Mouse (Mus musculus) ES-E14 (cell line): Measurements from ENCODE around the gene Hdac9. TPM values are rescaled to one million over a fixed set of nuclear protein-coding genes. Genes with fewer than 3 reads are reported as not detected.

Experiments
- DNase-seq: peaks from one replicate; pipeline ENCODE4 v3.0.0-alpha.2; 2013; ENCODE audit warnings: low read depth, low spot score
- H3K27ac ChIP-seq: 2 replicates; pipeline ENCODE4 v1.5.1; 2012; ENCODE audit warnings: low read depth, mild to moderate bottlenecking, low read length, moderate library complexity, mixed read lengths; ENCODE audit not compliant: poor library complexity, insufficient read depth, severe bottlenecking
- H3K36me3 ChIP-seq: 2 replicates; pipeline ENCODE4 v1.6.1; 2012; ENCODE audit warnings: mild to moderate bottlenecking, low read length, moderate library complexity, mixed read lengths; ENCODE audit not compliant: control insufficient read depth, poor library complexity, insufficient read depth, severe bottlenecking
- H3K4me1 ChIP-seq, 2 experiments: fragments of 150-350 bp in 1 of 2; sonication (generic) in 1 of 2; 2 replicates each; pipeline ENCODE4 v1.6.1; 2012; ENCODE audit warnings: low read length in 2 of 2, mild to moderate bottlenecking in 1 of 2, mixed read lengths in 1 of 2; ENCODE audit not compliant: control insufficient read depth in 2 of 2, insufficient read depth in 2 of 2, poor library complexity in 1 of 2
- H3K4me3 ChIP-seq, 2 experiments: fragments of 150-350 bp in 1 of 2; sonication (generic) in 1 of 2; 2 replicates each; pipeline ENCODE4 v1.5.1; 2012; ENCODE audit warnings: low read length in 2 of 2, low read depth in 1 of 2, mild to moderate bottlenecking in 1 of 2, mixed read lengths in 1 of 2; ENCODE audit not compliant: insufficient read depth in 1 of 2, poor library complexity in 1 of 2, severe bottlenecking in 1 of 2
- H3K9ac ChIP-seq: 2 replicates; pipeline ENCODE4 v1.6.1; 2012; ENCODE audit warnings: low read depth, mild to moderate bottlenecking, low read length, mixed read lengths; ENCODE audit not compliant: poor library complexity, insufficient read depth, severe bottlenecking
- H3K9me3 ChIP-seq: fragments of 150-350 bp; sonication (generic); 2 replicates; pipeline ENCODE4 v1.6.1; 2012; ENCODE audit warnings: low read depth, mild to moderate bottlenecking, low read length; ENCODE audit not compliant: control insufficient read depth, insufficient read depth
- CHD2 ChIP-seq: IDR thresholded peaks from 2 replicates; pipeline ENCODE4 v1.6.1; 2014; ENCODE audit warnings: mild to moderate bottlenecking, low read depth, low read length, inconsistent platforms
- HCFC1 ChIP-seq: IDR thresholded peaks from 2 replicates; pipeline ENCODE4 v1.6.1; 2012; ENCODE audit warnings: low read length, inconsistent platforms, borderline replicate concordance; ENCODE audit not compliant: insufficient read depth
- MAFK ChIP-seq: IDR thresholded peaks from 2 replicates; pipeline ENCODE4 v1.6.1; 2014; ENCODE audit warnings: mild to moderate bottlenecking, low read depth, low read length, inconsistent platforms; ENCODE audit not compliant: insufficient read depth
- ZC3H11A ChIP-seq: IDR thresholded peaks from 2 replicates; pipeline ENCODE4 v1.6.1; 2012; ENCODE audit warnings: low read depth, mild to moderate bottlenecking, inconsistent platforms, low read length, borderline replicate concordance
- ZNF384 ChIP-seq: IDR thresholded peaks from 2 replicates; pipeline ENCODE4 v1.6.1; 2012; ENCODE audit warnings: low read depth, low read length, inconsistent platforms
- in situ Hi-C, 2 experiments: fragments of 600-800 bp; cut with MboI; formaldehyde crosslinking; loops; one replicate each; pipeline ENCODE4 v1.15.1; 2025; ENCODE audit warnings: low sequenced_read_pairs in 2 of 2, inconsistent platforms in 1 of 2; ENCODE audit not compliant: unreplicated experiment in 2 of 2
- total RNA-seq: library from RNA; depleted of rRNA; stranded (reverse); fragments of 300-350 nt; gene quantifications from 2 replicates; pipeline ENCODE4 v1.2.3, GENCODE M21; 2012

The Hdac9 gene
- total RNA-seq, 1 experiment, result 0.58 TPM

GRCm38 (mm10) chr12:34619101-34619500 lies 297.8 kb downstream of the Hdac9 start:
- Histone ChIP-seq H3K4me3 (no peak overlapping the region), H3K36me3 (no peaks in the 10 kb centered on the region), H3K27ac (no peak overlapping the region), H3K4me1 (no peaks in the 10 kb centered on the region), H3K9ac (no peak overlapping the region), H3K9me3 (no peaks in the 10 kb centered on the region)
- TF ChIP-seq ZNF384, result no peak
- TF ChIP-seq MAFK, result no peak
- no peak for TF ChIP-seq HCFC1
- no peak for TF ChIP-seq ZC3H11A
- TF ChIP-seq CHD2, result no peak
- no peak for DNase-seq
- in situ Hi-C loops, result no loop called here

DNA sequence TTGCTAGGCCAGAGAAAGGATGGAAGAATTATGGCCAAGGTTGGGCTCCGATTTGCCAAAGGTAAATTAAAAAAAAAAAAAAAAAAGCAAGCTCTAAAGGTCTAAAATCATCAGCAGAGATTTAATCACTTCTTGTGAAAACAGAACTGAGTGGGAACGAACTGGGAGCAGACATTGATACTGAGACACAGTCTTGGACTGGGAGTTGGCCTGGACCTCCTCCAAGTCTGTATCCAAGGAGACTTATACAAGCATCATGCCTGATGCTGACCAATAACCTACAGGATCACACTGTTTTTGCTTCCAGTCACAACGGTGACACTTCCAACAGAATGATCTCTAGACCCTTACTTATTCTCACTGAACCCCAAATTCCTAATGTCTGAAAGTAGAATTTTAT lies 298.6 kb downstream of the Hdac9 start:
- no peaks in the 10 kb centered on the region for H3K36me3 ChIP-seq
- no peak overlapping the region for H3K27ac ChIP-seq
- DNase-seq, result no peak
- no peak overlapping the region for H3K9ac ChIP-seq
- H3K4me1 ChIP-seq, result no peaks in the 10 kb centered on the region
- H3K9me3 ChIP-seq, result no peaks in the 10 kb centered on the region
- in situ Hi-C loops, result no loop called here
- TF ChIP-seq ZNF384, result no peak
- TF ChIP-seq CHD2, result no peak
- TF ChIP-seq MAFK, result no peak
- no peak for TF ChIP-seq HCFC1
- TF ChIP-seq ZC3H11A, result no peak
- H3K4me3 ChIP-seq, result no peak overlapping the region

DNA sequence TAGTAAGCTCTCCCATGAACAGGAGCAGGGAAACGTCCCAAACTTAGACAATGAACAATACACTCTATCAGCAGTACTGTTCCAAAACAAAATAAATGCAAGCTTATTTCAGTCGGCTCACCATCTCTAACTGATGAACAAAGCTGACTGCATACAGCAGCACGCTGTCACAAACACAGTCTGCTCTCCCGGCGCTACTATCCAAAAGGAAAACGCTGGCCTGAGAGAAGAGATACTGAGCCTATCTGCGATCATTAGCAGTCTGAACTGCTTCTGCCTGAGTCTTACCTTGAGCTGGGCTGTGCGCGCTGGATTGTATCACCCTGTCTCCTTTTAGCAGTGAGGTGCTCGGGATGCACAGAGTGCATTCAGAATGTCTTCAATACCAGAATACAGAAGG lies 299.1 kb downstream of the Hdac9 start:
- H3K4me1 ChIP-seq, result no peaks in the 10 kb centered on the region
- no peak overlapping the region for H3K9ac ChIP-seq
- in situ Hi-C loops, result no loop called here
- no peak overlapping the region for H3K27ac ChIP-seq
- no peak for TF ChIP-seq ZC3H11A
- no peak for TF ChIP-seq ZNF384
- TF ChIP-seq HCFC1, result no peak
- TF ChIP-seq CHD2, result no peak
- no peak for TF ChIP-seq MAFK
- H3K36me3 ChIP-seq, result no peaks in the 10 kb centered on the region
- no peak for DNase-seq
- no peak overlapping the region for H3K4me3 ChIP-seq
- no peaks in the 10 kb centered on the region for H3K9me3 ChIP-seq

- no peak overlapping the region for H3K4me3 ChIP-seq
- in situ Hi-C loops, result no loop called here
- H3K27ac ChIP-seq, result no peak overlapping the region
- H3K9me3 ChIP-seq, result no peaks in the 10 kb centered on the region
- DNase-seq, result no peak
- no peak overlapping the region for H3K9ac ChIP-seq
- no peaks in the 10 kb centered on the region for H3K4me1 ChIP-seq
- H3K36me3 ChIP-seq, result no peaks in the 10 kb centered on the region
- TF ChIP-seq MAFK (no peak), ZC3H11A (no peak), ZNF384 (no peak), CHD2 (no peak), HCFC1 (no peak)
Observed at GRCm38 (mm10) chr12:34614796-34615195, 302.1 kb downstream of the Hdac9 start.

DNA sequence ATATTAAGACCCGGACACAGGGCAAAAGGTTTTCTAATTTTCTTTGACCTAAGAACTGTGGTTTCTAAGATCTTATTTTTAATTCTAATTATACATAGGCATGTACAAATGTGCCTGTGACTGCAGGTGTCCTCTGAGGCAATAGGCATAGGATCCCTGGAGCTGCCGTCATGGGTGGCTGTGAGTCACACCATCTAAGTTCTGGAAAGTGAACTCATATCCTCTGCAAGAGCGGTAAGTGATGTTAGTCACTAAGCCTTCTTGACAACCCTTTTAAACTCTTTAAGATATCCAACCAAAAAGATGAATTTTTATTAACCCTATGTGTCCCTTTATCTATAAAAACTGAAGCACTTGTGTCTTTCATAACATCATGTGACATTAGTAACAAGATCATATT lies 304.4 kb downstream of the Hdac9 start:
- no peak for DNase-seq
- no peak overlapping the region for H3K9ac ChIP-seq
- H3K4me1 ChIP-seq, result no peaks in the 10 kb centered on the region
- no peak for TF ChIP-seq HCFC1
- TF ChIP-seq MAFK, result no peak
- TF ChIP-seq ZNF384, result no peak
- TF ChIP-seq CHD2, result no peak
- TF ChIP-seq ZC3H11A, result no peak
- no peaks in the 10 kb centered on the region for H3K36me3 ChIP-seq
- no peaks in the 10 kb centered on the region for H3K9me3 ChIP-seq
- in situ Hi-C loops, result no loop called here
- no peak overlapping the region for H3K27ac ChIP-seq
- no peak overlapping the region for H3K4me3 ChIP-seq
